Mouse (Mus musculus): ENCODE results near the gene Six5. TPM values are rescaled to one million over a fixed set of nuclear protein-coding genes. Genes with fewer than 3 reads are reported as not detected.

Gene Six5
- total and polyA plus RNA-seq, 3 experiments = 3.0 to 7.7 TPM; not detected in 1

- H3K9me3 ChIP-seq (replicated peaks; ENCODE audit: insufficient read depth, low read length) = no peaks in the 10 kb centered on the region
- H3K27me3 ChIP-seq (ENCODE audit: control insufficient read depth in 1 of 2, insufficient read depth in 2 of 2, low read length in 2 of 2) = no peaks in the 10 kb centered on the region
- peaks cover 9% of the 10 kb centered on the region for H3K79me2 ChIP-seq (ENCODE audit: control insufficient read depth, insufficient read depth, low read length, poor library complexity)
- no peak for DNase-seq (ENCODE audit: low read depth, low spot score)
- no peak overlapping the region for H3K27ac ChIP-seq (ENCODE audit: control insufficient read depth, low read depth, low read length)
- peaks cover 4 to 20% of the 10 kb centered on the region in 2 experiments for H3K4me1 ChIP-seq (ENCODE audit: control insufficient read depth in 1 of 2, insufficient read depth in 2 of 2, low read length in 2 of 2)
- H3K4me3 ChIP-seq (ENCODE audit: control insufficient read depth in 1 of 2, insufficient read depth in 1 of 2, low read depth in 2 of 2, low read length in 2 of 2) = no peak overlapping the region
- no peak overlapping the region for H3K9ac ChIP-seq (ENCODE audit: control insufficient read depth, low read depth, low read length, poor library complexity, severe bottlenecking)
- TF ChIP-seq TAL1 (IDR thresholded peaks at IDR 0.05; ENCODE audit: low read length) (no peak), ZMIZ1 (IDR thresholded peaks at IDR 0.05; ENCODE audit: low read depth, low read length) (no peak)
- H3K36me3 ChIP-seq (ENCODE audit: control insufficient read depth in 1 of 2, insufficient read depth in 2 of 2, low read length in 2 of 2) = peaks cover 0 to 11% of the 10 kb centered on the region in 2 experiments; a peak in 2 of 4 replicates
These were observed 15.7 kb upstream of the Six5 start for GRCm38 (mm10) chr7:19078732-19079131.

- Histone ChIP-seq H3K9me3 (replicated peaks; ENCODE audit: insufficient read depth, low read length) (no peaks in the 10 kb centered on the region), H3K36me3 (ENCODE audit: control insufficient read depth in 1 of 2, insufficient read depth in 2 of 2, low read length in 2 of 2) (peaks cover 0 to 15% of the 10 kb centered on the region in 2 experiments; a peak in 2 of 4 replicates), H3K27ac (ENCODE audit: control insufficient read depth, low read depth, low read length) (no peak overlapping the region), H3K4me1 (ENCODE audit: control insufficient read depth in 1 of 2, insufficient read depth in 2 of 2, low read length in 2 of 2) (peaks cover 4 to 22% of the 10 kb centered on the region in 2 experiments), H3K79me2 (ENCODE audit: control insufficient read depth, insufficient read depth, low read length, poor library complexity) (peaks cover 9% of the 10 kb centered on the region), H3K9ac (ENCODE audit: control insufficient read depth, low read depth, low read length, poor library complexity, severe bottlenecking) (no peak overlapping the region), H3K4me3 (ENCODE audit: control insufficient read depth in 1 of 2, insufficient read depth in 1 of 2, low read depth in 2 of 2, low read length in 2 of 2) (no peak overlapping the region), H3K27me3 (ENCODE audit: control insufficient read depth in 1 of 2, insufficient read depth in 2 of 2, low read length in 2 of 2) (no peaks in the 10 kb centered on the region)
- TF ChIP-seq USF2 (IDR thresholded peaks at IDR 0.05; ENCODE audit: borderline replicate concordance in 1 of 2, insufficient read depth in 1 of 2, low read depth in 1 of 2, low read length in 2 of 2) (no peak), TAL1 (IDR thresholded peaks at IDR 0.05; ENCODE audit: low read length) (no peak), POLR2AphosphoS2 (IDR thresholded peaks at IDR 0.05; ENCODE audit: low read length) (no peak), GABPA (IDR thresholded peaks at IDR 0.05; ENCODE audit: low read depth, low read length) (no peak), MAX (IDR thresholded peaks at IDR 0.05; ENCODE audit: low read length) (no peak), MAFK (IDR thresholded peaks at IDR 0.05; ENCODE audit: borderline replicate concordance, low read depth, low read length) (no peak), CTCF (IDR thresholded peaks at IDR 0.05 in 2 of 3, conservative IDR thresholded peaks at IDR 0.05 in 1 of 3; ENCODE audit: control insufficient read depth in 1 of 3, insufficient read depth in 1 of 3, low read depth in 2 of 3, low read length in 3 of 3, poor library complexity in 1 of 3, severe bottlenecking in 1 of 3) (no peak), BHLHE40 (IDR thresholded peaks at IDR 0.05; ENCODE audit: borderline replicate concordance, low read depth, low read length) (no peak), ZC3H11A (IDR thresholded peaks at IDR 0.05; ENCODE audit: low read depth, low read length) (no peak), USF1 (IDR thresholded peaks at IDR 0.05; ENCODE audit: low read depth, low read length) (no peak), HCFC1 (IDR thresholded peaks at IDR 0.05; ENCODE audit: low read depth, low read length) (no peak), JUND (IDR thresholded peaks at IDR 0.05; ENCODE audit: low read depth, low read length) (no peak), NELFE (IDR thresholded peaks at IDR 0.05; ENCODE audit: low read depth, low read length) (no peak), RAD21 (IDR thresholded peaks at IDR 0.05; ENCODE audit: low read depth, low read length) (no peak), POLR2AphosphoS5 (IDR thresholded peaks at IDR 0.05; ENCODE audit: borderline replicate concordance, low read depth, low read length) (no peak), SMC3 (IDR thresholded peaks at IDR 0.05; ENCODE audit: low read depth, low read length) (no peak)
- no peak for DNase-seq (ENCODE audit: low read depth, low spot score)
These were observed 13.9 kb upstream of the Six5 start for GRCm38 (mm10) chr7:19080451-19080950.
